13 mouse cellular contexts compared by ENCODE assay signal in genomic region chr4:45689991-45690916, GRCm38 (mm10).
DNase-seq lines count a peak whose midpoint lies in the region; ATAC-seq and TF ChIP-seq lines count a peak whose summit lies in the region.
"Had no signal": no experiment of that assay in that cellular context is flagged by ENCODE, and none has a peak within 500 bp of the region (broad histone marks: within the 10 kb centered on the region; RNA-seq: fewer than 3 reads in every experiment).

No protein-coding gene starts in this region.

- no peak for TF ChIP-seq CTCF in lung, adult 2 months (IDR thresholded peaks at IDR 0.05; ENCODE audit: insufficient read depth, low read length)

- H3K4me2 ChIP-seq in heart, embryonic 14.5 days (ENCODE audit: low read length) = no peak overlapping the region
- peak overlapping the region; percentile 13; the same call in 1 of the 2 replicates for H3K4me2 ChIP-seq in forebrain, embryonic 16.5 days (ENCODE audit: low read length)
- H3K4me2 ChIP-seq: limb, embryonic 15.5 days had no signal

- no peaks in the 10 kb centered on the region for H3K27me3 ChIP-seq in heart, embryonic 14.5 days (ENCODE audit: control insufficient read depth, insufficient read depth, low read length)
- H3K27me3 ChIP-seq in forebrain, embryonic 16.5 days (replicated peaks; ENCODE audit: control insufficient read depth, insufficient read depth, low read length) = no peaks in the 10 kb centered on the region
- H3K27me3 ChIP-seq in midbrain, embryonic 10.5 days (ENCODE audit: low read depth, poor library complexity, severe bottlenecking) = peaks cover 7% of the 10 kb centered on the region; the same call in 1 of the 2 replicates

- no peak overlapping the region for H3K9ac ChIP-seq in heart, embryonic 14.5 days (ENCODE audit: low read length)
- H3K9ac ChIP-seq in forebrain, embryonic 16.5 days (replicated peaks; ENCODE audit: low read depth, low read length) = 0 out of 2 replicates have a peak overlapping the region, but pooled peaks have one; percentile 9
- H3K9ac ChIP-seq: limb, embryonic 15.5 days had no signal

- TF ChIP-seq POLR2A in lung, adult 2 months (IDR thresholded peaks at IDR 0.05; ENCODE audit: borderline replicate concordance, extremely low read depth, low read depth, low read length) = no peak

- no peak overlapping the region for H3K27ac ChIP-seq in heart, embryonic 14.5 days (replicated peaks in 1 of 2; ENCODE audit: control insufficient read depth in 1 of 2, insufficient read depth in 1 of 2, low read depth in 2 of 2, low read length in 2 of 2)
- H3K27ac ChIP-seq in forebrain, embryonic 16.5 days (ENCODE audit: low read length) = peak overlapping the region; percentile 88
- H3K27ac ChIP-seq in midbrain, embryonic 10.5 days (replicated peaks) = peak overlapping the region; percentile 57
- H3K27ac ChIP-seq: limb, embryonic 15.5 days had no signal

- H3K4me1 ChIP-seq in heart, embryonic 14.5 days (ENCODE audit: control insufficient read depth in 2 of 2, insufficient read depth in 2 of 2, low read length in 2 of 2) = peaks cover 8 to 9% of the 10 kb centered on the region in 2 experiments; a peak in 3 of 4 replicates
- peaks cover 22% of the 10 kb centered on the region for H3K4me1 ChIP-seq in forebrain, embryonic 16.5 days (replicated peaks; ENCODE audit: control insufficient read depth, insufficient read depth, low read length)
- H3K4me1 ChIP-seq in midbrain, embryonic 10.5 days = peaks cover 17% of the 10 kb centered on the region
- no peaks in the 10 kb centered on the region for H3K4me1 ChIP-seq in lung, adult 2 months (ENCODE audit: control insufficient read depth, insufficient read depth, low read length)

- WGBS in heart, embryonic 14.5 days = 52% methylated on average over 12 of the region's 12 CpGs
- 32% methylated on average over 12 of the region's 12 CpGs for WGBS in forebrain, embryonic 16.5 days
- WGBS in midbrain, embryonic 10.5 days = 74% methylated on average over 12 of the region's 12 CpGs
- 58% methylated on average over 12 of the region's 12 CpGs for WGBS in lung, adult 2 months

- no peak for DNase-seq in heart, postnatal 14 days
- peak; percentile 61 for DNase-seq in cerebellum, adult 11-12 months
- DNase-seq in midbrain, embryonic 10.5 days (ENCODE audit: low spot score) = no peak
- DNase-seq in lung, adult 2 months = no peak
- DNase-seq in spleen, adult 12 weeks (ENCODE audit: low spot score) = no peak
- no peak for DNase-seq in thymus, postnatal 10 days (ENCODE audit: low spot score in 2 of 2)
- DNase-seq: adrenal gland, postnatal 14 days; B cell, adult 2 months; kidney, postnatal 25 days; right cerebral cortex, postnatal 25 days had no signal

- intact Hi-C loops in heart, postnatal 14 days (cut with DNase I) = no loop called here

- ATAC-seq in heart, embryonic 14.5 days (ENCODE audit: insufficient number of reproducible peaks, insufficient read depth, low FRiP score, low read depth) = 0 out of 2 replicates have a peak, but pooled peaks have one; percentile 39
- ATAC-seq in forebrain, embryonic 16.5 days = peak; percentile 95

- H3K36me3 ChIP-seq in heart, embryonic 14.5 days (ENCODE audit: control insufficient read depth, insufficient read depth, low read length) = no peaks in the 10 kb centered on the region
- no peaks in the 10 kb centered on the region for H3K36me3 ChIP-seq in forebrain, embryonic 16.5 days (ENCODE audit: control insufficient read depth, insufficient read depth)
- no peaks in the 10 kb centered on the region for H3K36me3 ChIP-seq in midbrain, embryonic 10.5 days
- H3K36me3 ChIP-seq: limb, embryonic 15.5 days had no signal

- no peaks in the 10 kb centered on the region for H3K9me3 ChIP-seq in heart, embryonic 14.5 days (ENCODE audit: control insufficient read depth, low read length)
- no peaks in the 10 kb centered on the region for H3K9me3 ChIP-seq in forebrain, embryonic 16.5 days (ENCODE audit: control insufficient read depth, low read length)
- peaks cover 4% of the 10 kb centered on the region; the same call in 1 of the 2 replicates for H3K9me3 ChIP-seq in midbrain, embryonic 10.5 days (replicated peaks)
- H3K9me3 ChIP-seq: limb, embryonic 15.5 days had no signal

- no peak overlapping the region for H3K4me3 ChIP-seq in heart, embryonic 14.5 days (ENCODE audit: control insufficient read depth in 1 of 2, insufficient read depth in 1 of 2, low read depth in 1 of 2, low read length in 2 of 2)
- no peak overlapping the region for H3K4me3 ChIP-seq in forebrain, embryonic 16.5 days (replicated peaks; ENCODE audit: low read length)
- no peak overlapping the region for H3K4me3 ChIP-seq in midbrain, embryonic 10.5 days
- no peak overlapping the region for H3K4me3 ChIP-seq in lung, adult 2 months (replicated peaks; ENCODE audit: extremely low read depth, low read depth, low read length)
- H3K4me3 ChIP-seq: limb, embryonic 15.5 days had no signal

Comparison
In these comparisons a context has a peak if more than half of its experiments do, and no peak if none do; other contexts are left out.
1. H3K27ac ChIP-seq: peak in forebrain, embryonic 16.5 days (single experiment) and midbrain, embryonic 10.5 days (single experiment); none in heart, embryonic 14.5 days (0 of 2).